Mouse (Mus musculus) G1E (cell line): ENCODE results near the gene Egfem1. TPM values are rescaled to one million over a fixed set of nuclear protein-coding genes. Genes with fewer than 3 reads are reported as not detected.

Source experiments
- ATAC-seq: 2 replicates; pipeline ENCODE4 v1.8.0; 2016; ENCODE audit warnings: mild to moderate bottlenecking; ENCODE audit not compliant: insufficient number of reproducible peaks, poor library complexity, low FRiP score, severe bottlenecking; ENCODE audit errors: extremely low read depth
- DNase-seq: peaks from one replicate; pipeline ENCODE4 v3.0.0; 2012; ENCODE audit warnings: low spot score
- H3K27me3 ChIP-seq: 2 replicates; pipeline ENCODE4 v1.6.1; 2012; ENCODE audit warnings: mild to moderate bottlenecking, low read length, inconsistent platforms; ENCODE audit not compliant: insufficient read depth
- H3K36me3 ChIP-seq: replicated peaks from 2 replicates; pipeline ENCODE3; 2012; ENCODE audit warnings: mild to moderate bottlenecking, inconsistent platforms
- H3K4me1 ChIP-seq: 2 replicates; pipeline ENCODE4 v1.6.1; 2012; ENCODE audit warnings: low read depth, low read length, inconsistent platforms, mixed read lengths; ENCODE audit not compliant: insufficient read depth
- H3K4me3 ChIP-seq: 2 replicates; pipeline ENCODE4 v1.5.1; 2012; ENCODE audit warnings: low read depth, mild to moderate bottlenecking, inconsistent platforms, low read length, moderate library complexity, mixed read lengths
- H3K9me3 ChIP-seq: replicated peaks from 2 replicates; pipeline ENCODE4 v1.6.1; 2012; ENCODE audit warnings: inconsistent platforms
- CTCF ChIP-seq: IDR thresholded peaks from 2 replicates; pipeline ENCODE4 v1.5.1; 2012; ENCODE audit warnings: low read depth, low read length, inconsistent platforms, mixed read lengths
- GATA1 ChIP-seq: IDR thresholded peaks from 2 replicates; pipeline ENCODE4 v1.6.1; 2012; ENCODE audit warnings: borderline replicate concordance, low read length, inconsistent platforms, mixed read lengths
- GATA2 ChIP-seq: IDR thresholded peaks from 2 replicates; pipeline ENCODE4 v1.6.1; 2012; ENCODE audit warnings: low read depth, low read length, inconsistent platforms, borderline replicate concordance
- POLR2AphosphoS5 ChIP-seq: IDR thresholded peaks from 2 replicates; pipeline ENCODE4 v1.6.1; 2012; ENCODE audit warnings: low read depth, low read length, inconsistent platforms; ENCODE audit not compliant: insufficient replicate concordance
- TAL1 ChIP-seq: conservative IDR thresholded peaks from 2 replicates; pipeline ENCODE4 v1.6.1; 2012; ENCODE audit warnings: low read depth, low read length, inconsistent platforms, mixed read lengths
- polyA plus RNA-seq: library from polyadenylated mRNA; stranded (reverse); fragments of >175 nt; gene quantifications from 2 replicates; pipeline ENCODE4 v1.2.3, GENCODE M21; 2012
- total RNA-seq, 2 experiments: library from RNA; stranded (forward) in 1 of 2; stranded (reverse) in 1 of 2; fragments of 200-1000 nt in 1 of 2; fragments of >200 nt in 1 of 2; fragmentation: Nextera tagmentation in 1 of 2; gene quantifications; 2 replicates each; pipeline ENCODE4 v1.2.3; 2014 to 2017

The Egfem1 gene
- total RNA-seq (2014; fragmentation: Nextera tagmentation) (not detected in 2 replicates), total RNA-seq (2017) (0.12 and 0.22 TPM in 2 replicates), polyA plus RNA-seq (not detected in 2 replicates)

DNA sequence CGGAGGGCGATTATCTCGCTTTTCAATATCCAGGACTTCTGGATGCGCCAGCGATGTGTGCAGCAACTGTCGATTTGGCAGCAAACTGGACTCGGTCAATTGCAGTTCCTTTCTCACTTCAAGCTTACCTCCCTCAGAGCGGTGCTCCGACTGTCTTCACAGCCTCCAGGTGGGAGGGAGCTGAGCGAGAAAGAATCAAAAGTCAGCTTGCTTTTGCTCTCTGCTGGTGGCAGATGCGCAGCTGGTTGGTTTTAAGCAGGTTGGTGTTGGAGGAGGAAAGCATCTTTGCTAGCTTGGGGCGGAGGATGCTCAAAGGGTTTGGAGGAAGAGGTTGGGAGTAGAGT is at the start of gene Egfem1:
TSS of gene Egfem1 (plus strand) at position 72 of the 344 bp plus-strand sequence.
- Histone ChIP-seq H3K27me3 (no peaks in the 10 kb centered on the region), H3K36me3 (no peaks in the 10 kb centered on the region), H3K9me3 (no peaks in the 10 kb centered on the region), H3K4me1 (no peaks in the 10 kb centered on the region), H3K4me3 (no peak within 1 kb of the TSS)
- no peak for ATAC-seq
- DNase-seq = no peak
- no peak for TF ChIP-seq TAL1
- no peak for TF ChIP-seq GATA1
- no peak for TF ChIP-seq GATA2
- no peak for TF ChIP-seq POLR2AphosphoS5
- TF ChIP-seq CTCF = no peak

DNA sequence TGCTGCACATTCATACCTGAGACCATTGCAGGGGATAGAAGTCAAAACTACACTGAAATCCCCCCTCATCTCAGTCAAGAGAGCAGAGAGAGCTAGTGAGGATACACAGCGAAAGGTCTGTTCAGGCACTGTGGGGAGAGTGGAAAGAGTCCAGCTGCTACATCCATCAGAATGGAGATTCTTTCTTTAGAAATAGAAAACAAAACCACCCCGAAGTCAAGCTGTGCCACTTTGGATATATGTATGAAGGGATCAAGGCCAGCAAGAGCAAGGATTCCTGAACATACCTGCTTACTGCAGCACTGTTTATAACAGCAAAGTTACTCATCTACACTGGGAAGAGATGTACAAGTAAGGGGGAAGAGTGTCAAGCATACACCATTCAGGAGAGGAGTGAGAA is 48.7 kb upstream of the Egfem1 start:
- H3K4me3 ChIP-seq = no peak overlapping the region
- ATAC-seq (no peak), DNase-seq (no peak)
- H3K27me3 ChIP-seq = no peaks in the 10 kb centered on the region
- H3K36me3 ChIP-seq = no peaks in the 10 kb centered on the region
- TF ChIP-seq GATA1 = no peak
- no peaks in the 10 kb centered on the region for H3K4me1 ChIP-seq
- H3K9me3 ChIP-seq = no peaks in the 10 kb centered on the region

GRCm38 (mm10) chr3:29036146-29036545 is 45.7 kb upstream of the Egfem1 start:
- H3K36me3 ChIP-seq = no peaks in the 10 kb centered on the region
- DNase-seq (no peak), ATAC-seq (no peak)
- H3K9me3 ChIP-seq = no peaks in the 10 kb centered on the region
- no peak overlapping the region for H3K4me3 ChIP-seq
- H3K4me1 ChIP-seq = no peaks in the 10 kb centered on the region
- no peaks in the 10 kb centered on the region for H3K27me3 ChIP-seq
- TF ChIP-seq CTCF = no peak
- no peak for TF ChIP-seq POLR2AphosphoS5
- no peak for TF ChIP-seq GATA2
- no peak for TF ChIP-seq TAL1
- no peak for TF ChIP-seq GATA1

DNA sequence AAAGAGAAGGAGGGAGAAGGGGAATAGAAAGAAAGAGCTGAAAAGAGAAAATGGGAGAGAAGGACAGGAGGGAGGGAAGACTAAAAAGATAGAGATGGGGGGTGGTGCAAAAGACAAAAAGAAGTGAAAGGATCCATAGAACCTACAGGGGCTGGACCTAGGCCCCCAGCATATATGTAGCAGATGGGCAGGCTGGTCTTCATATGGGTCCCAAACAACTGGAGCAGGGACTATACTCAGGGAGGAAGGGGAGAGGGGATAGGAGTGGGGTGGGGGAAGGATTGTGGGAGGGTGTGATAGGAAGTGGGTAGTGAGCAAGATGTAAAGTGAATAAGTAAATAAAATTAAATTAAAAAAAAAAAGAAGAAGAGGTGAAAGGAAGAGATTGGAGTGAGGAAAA is 45.2 kb upstream of the Egfem1 start:
- no peak for ATAC-seq
- no peak for TF ChIP-seq TAL1
- no peak for TF ChIP-seq GATA1
- TF ChIP-seq CTCF = no peak
- no peak for TF ChIP-seq POLR2AphosphoS5
- no peak for TF ChIP-seq GATA2
- no peaks in the 10 kb centered on the region for H3K9me3 ChIP-seq

GRCm38 (mm10) chr3:29040064-29040463 is 41.8 kb upstream of the Egfem1 start:
- Histone ChIP-seq H3K27me3 (no peaks in the 10 kb centered on the region), H3K4me3 (no peak overlapping the region), H3K9me3 (no peaks in the 10 kb centered on the region), H3K4me1 (no peaks in the 10 kb centered on the region), H3K36me3 (no peaks in the 10 kb centered on the region)
- DNase-seq (no peak), ATAC-seq (no peak)
- TF ChIP-seq POLR2AphosphoS5 (no peak), GATA1 (no peak), GATA2 (no peak), CTCF (no peak), TAL1 (no peak)

More for the DNA sequence above, 45.2 kb upstream of the Egfem1 start:
- Histone ChIP-seq H3K4me1 (no peaks in the 10 kb centered on the region), H3K4me3 (no peak overlapping the region), H3K27me3 (no peaks in the 10 kb centered on the region), H3K36me3 (no peaks in the 10 kb centered on the region)
- no peak for DNase-seq

GRCm38 (mm10) chr3:29046281-29046680 is 35.5 kb upstream of the Egfem1 start:
- H3K4me3 ChIP-seq = no peak overlapping the region
- no peaks in the 10 kb centered on the region for H3K9me3 ChIP-seq
- no peaks in the 10 kb centered on the region for H3K36me3 ChIP-seq
- TF ChIP-seq CTCF (no peak), TAL1 (no peak), GATA2 (no peak), GATA1 (no peak), POLR2AphosphoS5 (no peak)
- no peak for ATAC-seq
- no peak for DNase-seq
- H3K4me1 ChIP-seq = no peaks in the 10 kb centered on the region
- H3K27me3 ChIP-seq = no peaks in the 10 kb centered on the region

DNA sequence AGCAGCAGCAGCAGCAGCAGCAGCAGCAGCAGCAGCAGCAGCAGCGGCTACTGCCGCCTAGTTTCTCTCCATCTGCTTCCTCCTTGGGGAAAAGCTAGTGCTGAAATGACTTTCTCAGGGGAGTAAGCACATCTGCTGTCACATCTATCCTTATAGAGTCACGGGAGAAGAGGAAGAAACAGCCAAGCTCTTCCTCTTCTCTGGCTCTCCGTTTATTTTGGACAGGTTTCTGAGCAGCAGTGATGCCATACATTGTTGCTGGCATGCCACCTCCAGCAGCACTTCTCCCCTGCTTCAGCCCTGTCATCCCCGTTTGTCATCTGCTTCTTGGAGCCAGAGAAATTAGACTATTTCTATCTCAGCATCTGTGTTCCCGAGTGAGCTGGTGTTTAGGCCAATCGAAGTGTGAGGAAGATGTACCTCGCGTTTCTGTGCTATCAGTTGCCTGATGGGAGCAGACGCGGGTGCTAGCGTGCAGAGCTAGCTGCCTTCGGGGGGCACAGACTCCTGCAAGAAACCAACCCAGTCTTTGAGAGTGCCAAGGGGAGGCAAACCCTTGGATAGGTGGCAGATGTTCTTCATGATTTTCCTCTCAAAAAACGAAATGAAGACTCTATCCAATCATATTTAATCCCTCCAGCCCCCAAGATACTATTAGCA is 34.4 kb upstream of the Egfem1 start:
- H3K27me3 ChIP-seq = no peaks in the 10 kb centered on the region
- DNase-seq (no peak), ATAC-seq (no peak)
- TF ChIP-seq GATA2 = no peak
- TF ChIP-seq GATA1 = no peak
- no peak for TF ChIP-seq TAL1
- TF ChIP-seq CTCF = no peak
- no peak for TF ChIP-seq POLR2AphosphoS5
- no peak overlapping the region for H3K4me3 ChIP-seq
- no peaks in the 10 kb centered on the region for H3K4me1 ChIP-seq
- H3K36me3 ChIP-seq = no peaks in the 10 kb centered on the region
- H3K9me3 ChIP-seq = no peaks in the 10 kb centered on the region
